Mouse (Mus musculus) adrenal gland, postnatal 10 days (tissue): ENCODE measurements around the gene Tff1. TPM values are rescaled to one million over a fixed set of nuclear protein-coding genes. Genes with fewer than 3 reads are reported as not detected.
A peak's percentile ranks its signal among the peaks of the same experiment; 100 is the strongest.

Source experiments
- DNase-seq: peaks from one replicate; pipeline ENCODE4 v3.0.0; 2021; ENCODE audit warnings: mixed read lengths
- long read RNA-seq, 2 experiments: library from polyadenylated mRNA; stranded (forward); transcript quantifications; one replicate each; pipeline ENCODE4 v2.0.0; 2021
- total RNA-seq, 2 experiments: library from RNA; stranded (reverse); gene quantifications; 2 replicates each; pipeline ENCODE4 v1.2.3; 2021

Tff1 gene
- not detected for total RNA-seq
- long read RNA-seq, experiment 1: 0 reads
- long read RNA-seq, experiment 2: 0 reads

DNA sequence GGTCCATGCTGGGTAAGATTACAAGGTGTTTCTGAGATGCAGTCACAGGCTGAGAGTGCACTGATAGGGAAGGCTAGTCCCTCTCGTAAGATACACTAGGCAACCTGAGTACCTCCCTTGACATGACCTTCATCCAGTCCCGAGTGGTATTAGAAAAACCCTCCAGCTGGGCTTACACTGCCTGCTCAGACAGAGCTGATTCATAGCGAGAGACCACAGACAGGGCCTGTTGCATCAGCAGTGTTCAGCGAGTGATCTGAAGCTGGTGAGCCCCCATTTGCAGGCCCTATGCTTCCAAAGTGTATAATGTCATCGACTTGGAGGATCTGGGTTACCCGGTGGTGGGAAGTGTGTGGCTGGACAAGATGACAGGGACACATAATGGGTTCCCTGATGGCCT lies at the start of gene Tff1:
TSS of gene Tff1 (minus strand) at position 151 of the 400 bp plus-strand sequence.
- DNase-seq: no peak

DNA sequence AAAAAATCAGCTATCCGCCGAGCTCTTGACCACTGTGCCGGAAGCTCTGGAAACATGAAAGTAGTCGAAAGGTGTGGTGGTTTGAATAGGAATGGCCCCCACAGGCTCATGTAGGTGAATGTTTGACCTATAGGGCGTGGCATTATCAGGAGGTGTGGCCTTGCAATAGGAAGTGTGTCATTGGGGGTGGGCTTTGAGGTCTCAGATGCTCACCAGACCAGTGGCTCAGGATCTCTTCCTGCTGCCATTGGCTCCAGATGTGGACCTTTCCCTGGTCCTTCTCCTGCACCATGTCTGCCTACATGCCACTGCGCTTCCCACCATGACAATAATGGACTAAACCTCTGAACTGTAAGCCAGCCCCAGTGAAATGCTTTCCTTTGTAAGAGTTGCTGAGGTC lies 46.8 kb upstream of the Tff1 start:
- no peak for DNase-seq

DNA sequence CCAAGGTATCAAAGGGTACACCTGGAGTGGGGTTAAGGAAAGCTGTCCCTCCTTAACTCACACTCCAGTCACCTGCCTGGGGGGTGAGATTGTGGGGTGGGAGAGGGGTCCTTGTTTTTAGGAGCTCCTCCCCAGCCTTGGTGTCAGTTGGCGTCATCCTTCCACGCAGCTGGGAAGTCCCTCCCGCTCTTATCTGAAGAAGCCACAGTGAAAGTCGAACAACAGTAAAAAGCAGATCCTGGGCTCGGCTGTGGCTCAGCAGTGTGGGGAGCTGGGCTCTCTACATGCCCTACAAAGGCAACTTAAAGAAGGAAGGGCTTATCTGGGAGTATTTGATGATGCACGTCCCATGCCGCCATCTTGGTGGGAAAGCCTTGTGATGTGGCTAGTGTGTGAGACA lies 45.2 kb upstream of the Tff1 start:
- no peak for DNase-seq

GRCm38 (mm10) chr17:31209376-31209930 lies 44.4 kb upstream of the Tff1 start:
- DNase-seq: no peak

- no peak for DNase-seq
These were observed 43.6 kb upstream of the Tff1 start for GRCm38 (mm10) chr17:31208654-31209053.

DNA sequence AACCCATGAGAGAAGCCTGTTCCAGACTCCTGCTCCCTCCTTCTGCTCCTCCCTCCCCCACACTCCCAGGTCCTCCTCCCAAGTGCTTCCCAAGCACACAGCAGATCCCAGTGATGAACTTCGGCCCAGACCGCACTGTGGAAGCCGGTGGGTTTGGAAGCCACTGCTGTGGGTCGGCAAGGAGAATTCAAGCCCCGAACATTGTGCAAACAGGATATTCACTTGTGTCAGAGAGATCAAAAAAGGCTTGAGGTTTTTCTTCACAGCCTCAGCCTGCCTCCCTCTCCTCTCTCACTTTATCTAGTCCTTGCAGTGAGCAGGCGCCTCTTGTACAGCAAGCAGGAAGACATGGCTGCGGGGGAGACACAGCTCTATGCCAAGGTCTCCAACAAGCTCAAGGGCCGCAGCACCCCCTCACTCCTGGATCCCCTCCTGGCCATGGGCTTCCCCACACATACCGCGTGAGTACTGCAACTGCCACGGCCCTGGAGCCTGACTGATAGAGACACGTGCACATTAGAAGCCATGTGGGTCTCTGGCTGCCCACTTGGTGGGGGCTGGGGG lies 42.8 kb upstream of the Tff1 start, which contains the start of gene Ubash3a:
TSS of gene Ubash3a (plus strand) at position 103 of the 564 bp plus-strand sequence.
- no peak for DNase-seq

DNA sequence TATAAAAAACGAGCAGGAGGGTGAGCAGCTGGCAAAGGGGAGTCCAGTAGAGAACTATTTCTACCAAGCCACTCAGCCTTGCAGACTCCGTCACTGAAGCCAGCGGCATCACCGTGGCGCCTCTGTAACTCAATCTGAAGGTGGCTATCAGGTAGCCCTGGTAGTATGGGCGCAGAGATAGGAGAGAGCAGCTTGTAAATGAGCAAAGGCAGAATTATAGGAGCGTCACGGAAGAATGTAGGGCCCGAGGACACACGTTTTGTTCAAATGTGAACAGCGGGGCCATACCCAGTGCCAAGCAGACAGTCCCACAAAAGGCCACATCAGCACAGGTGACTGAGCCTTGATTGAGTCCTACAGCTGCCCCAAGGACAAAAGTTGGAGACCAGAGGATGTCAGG lies 33.8 kb upstream of the Tff1 start, which contains the start of gene Tmprss3:
TSS of gene Tmprss3 (minus strand) at position 101 of the 400 bp plus-strand sequence.
- DNase-seq: no peak

DNA sequence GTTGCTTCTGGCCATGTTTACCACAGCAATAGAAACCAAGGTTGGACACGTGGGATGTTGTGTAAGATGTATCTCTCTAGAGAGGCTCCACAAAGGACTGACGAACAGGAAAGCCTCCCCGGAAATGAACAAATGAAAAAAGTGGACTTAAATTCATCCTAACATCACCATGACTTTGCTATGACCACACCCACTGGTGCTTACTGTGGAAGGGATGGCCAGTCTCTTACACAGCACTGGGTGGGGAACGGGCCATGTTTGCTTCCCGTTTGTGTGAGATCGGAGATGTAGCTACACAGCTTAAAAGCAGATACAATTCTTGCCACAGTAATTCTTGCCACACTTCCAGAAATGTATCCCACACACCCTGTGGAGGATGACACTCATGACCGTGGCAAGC lies 31.2 kb upstream of the Tff1 start:
- DNase-seq: no peak

DNA sequence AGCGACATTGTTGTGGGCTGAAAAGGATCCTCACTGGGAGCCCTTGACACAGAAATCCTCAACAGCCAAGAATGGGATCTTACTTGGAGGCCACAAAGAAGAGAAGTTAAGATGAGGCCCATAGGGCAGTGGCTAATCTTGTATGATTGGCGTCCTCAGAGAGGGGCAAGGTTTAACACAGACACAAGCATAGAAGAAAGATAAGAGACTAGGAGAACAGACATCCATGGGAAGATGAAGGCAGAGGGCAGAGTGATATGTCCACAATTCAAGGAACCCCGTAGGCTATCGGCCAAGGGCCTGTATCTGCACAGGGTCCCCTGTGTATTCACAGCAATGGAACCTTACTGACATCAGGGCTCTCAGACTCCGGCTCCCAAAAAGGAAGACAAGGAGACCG lies 30.1 kb upstream of the Tff1 start:
- no peak for DNase-seq

DNA sequence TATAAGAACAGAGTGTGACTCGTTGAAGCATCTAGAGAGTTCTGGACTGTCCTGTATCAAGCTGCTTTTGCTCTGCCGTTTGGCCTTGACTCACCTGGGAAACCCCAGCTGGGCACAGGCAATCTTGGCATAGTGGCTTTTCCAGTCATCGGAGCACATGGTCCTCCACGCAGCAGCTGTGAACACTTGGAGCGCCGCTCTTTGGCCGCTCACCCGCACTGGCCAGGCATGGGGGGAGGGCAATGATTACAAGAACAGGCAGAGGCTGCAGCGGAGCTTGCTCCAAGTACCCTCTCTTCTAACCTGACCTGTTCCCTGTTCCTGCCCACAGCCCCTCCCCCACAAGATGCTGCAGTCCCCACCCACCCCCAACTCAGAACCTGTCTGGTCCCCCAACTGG lies 28.3 kb upstream of the Tff1 start:
- no peak for DNase-seq

- no peak for DNase-seq
These were observed 27.6 kb upstream of the Tff1 start for GRCm38 (mm10) chr17:31192663-31193062.

- DNase-seq: no peak
These were observed 26.7 kb upstream of the Tff1 start for GRCm38 (mm10) chr17:31191825-31192224.

- peak; percentile 79 for DNase-seq
These were observed 22.3 kb upstream of the Tff1 start for GRCm38 (mm10) chr17:31187370-31187769.

DNA sequence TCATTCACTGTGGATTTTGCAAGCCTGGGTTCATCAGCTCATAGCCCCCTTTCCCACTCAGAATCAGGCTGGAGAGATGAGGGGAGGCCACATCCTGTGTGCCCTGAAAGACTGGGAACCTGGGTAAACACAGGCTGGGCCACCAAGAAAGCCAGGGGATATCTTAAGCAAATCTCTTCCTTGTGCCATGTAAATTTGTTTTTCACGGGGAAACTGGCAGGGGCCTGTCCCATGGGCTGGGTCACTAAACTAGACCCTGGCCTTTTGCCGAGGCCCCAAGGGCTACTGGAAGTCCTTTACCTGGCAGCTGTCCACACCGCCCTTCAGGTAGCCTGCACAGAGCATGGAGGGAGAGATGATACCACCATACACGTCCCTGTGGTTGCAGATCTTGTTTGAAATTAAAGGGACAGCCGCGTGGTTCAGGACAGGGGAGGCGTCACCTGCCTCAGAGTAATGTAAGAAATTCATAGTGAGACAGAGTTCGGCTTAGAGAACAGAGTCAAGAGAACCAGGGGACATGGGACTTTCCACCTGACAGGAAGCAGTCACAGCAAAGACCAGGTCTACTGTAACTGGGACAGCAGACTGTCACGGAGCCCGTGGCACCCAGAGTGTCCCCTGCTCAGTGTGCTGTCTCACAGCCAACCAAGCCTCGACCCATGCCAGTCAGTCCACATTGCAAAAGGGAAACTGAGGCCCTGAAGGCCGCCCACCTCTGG lies 19.4 kb upstream of the Tff1 start:
- no peak for DNase-seq

DNA sequence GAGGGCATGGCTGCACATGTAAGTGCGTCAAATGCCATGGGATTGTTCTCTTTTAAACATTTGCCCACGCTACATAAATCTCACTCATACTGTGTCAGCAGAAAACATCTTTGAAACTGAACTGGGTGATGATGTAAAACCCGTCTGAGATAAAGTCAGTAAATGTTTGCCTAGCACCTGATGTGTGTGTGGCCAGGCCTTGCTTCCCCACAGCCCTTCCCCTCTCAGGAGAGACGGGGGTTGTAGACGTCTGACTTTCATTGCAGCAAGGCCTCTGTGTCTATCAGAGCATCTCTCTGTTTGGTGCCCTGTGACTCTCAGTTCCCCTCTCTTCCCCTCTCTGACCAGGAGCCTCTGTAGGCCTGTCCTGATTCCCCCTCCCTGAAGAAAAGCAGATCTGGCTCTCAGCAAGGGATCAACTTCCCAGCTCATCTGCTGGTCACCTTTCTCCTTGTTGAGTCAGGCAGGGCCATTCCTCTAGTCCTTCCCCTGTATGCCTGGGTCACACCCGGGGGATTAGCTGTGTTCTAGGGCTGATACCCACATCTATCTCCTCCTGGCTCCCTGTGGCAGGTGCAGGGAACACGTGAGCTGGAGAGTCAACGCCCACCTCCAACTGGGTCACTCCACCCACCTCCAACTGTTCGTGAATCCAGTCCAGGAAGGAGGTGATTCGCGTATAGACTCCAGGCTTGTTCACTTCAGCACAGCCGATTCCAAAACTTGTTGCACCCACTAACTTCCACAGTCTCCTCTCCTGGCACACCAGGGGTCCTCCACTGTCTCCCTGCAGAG lies 18.3 kb upstream of the Tff1 start:
- no peak for DNase-seq

DNA sequence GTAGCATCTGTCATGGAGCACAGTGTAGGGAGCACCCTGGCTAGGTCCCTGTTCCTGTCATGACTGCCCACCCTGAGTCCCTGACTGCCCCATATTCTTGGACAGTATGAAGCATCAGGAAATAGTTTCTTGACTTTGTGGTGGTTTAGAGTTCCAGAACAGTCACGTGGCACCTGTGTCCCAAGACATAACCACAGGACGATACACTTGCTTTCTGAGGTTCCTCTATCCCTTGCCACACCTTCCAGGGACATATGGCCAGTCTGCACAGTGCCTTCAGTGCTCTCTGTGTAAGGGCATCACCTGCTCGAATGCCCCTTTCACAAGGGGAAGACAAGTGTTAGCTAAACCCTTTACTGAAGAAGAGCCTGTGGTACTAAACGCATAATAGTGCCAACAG lies 16.4 kb upstream of the Tff1 start:
- DNase-seq: no peak

DNA sequence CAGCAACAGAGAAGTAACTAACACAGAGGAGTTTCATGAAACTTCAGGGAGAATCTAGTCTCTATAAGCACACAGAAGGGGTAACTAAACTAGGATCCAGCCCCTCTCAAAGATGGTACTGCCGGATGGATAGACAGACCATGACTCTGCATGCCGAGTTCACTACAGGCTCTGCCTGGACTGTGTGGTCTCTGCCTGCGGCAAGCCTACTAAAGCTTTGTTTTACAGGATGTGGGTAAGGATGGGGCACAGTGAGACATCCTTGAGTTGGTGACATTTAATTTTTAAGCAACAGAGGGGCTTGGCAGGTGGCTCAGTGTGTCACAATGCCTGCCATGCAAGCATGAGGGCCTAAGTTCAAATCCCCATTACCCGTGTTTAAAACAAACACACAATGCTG lies 11.2 kb upstream of the Tff1 start:
- DNase-seq: no peak

DNA sequence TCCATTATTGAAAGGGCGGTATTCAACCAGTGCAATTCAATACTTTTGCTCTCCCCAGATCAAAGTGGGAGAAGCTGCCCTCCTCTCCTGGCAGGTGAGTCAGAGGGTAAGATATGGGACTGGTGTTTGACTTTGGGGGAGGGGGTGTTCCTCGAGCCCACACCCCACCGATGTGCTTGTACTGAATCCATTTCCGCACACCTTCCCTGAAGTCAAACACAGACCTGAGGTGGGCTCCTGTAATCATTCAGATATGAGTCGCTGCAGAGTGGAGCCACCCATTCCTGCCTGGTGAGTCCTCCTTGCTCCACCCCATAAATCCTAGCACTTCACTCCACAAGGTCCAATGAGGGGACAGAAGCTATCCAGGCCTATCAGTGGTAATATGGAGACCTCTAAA lies 4.7 kb upstream of the Tff1 start:
- no peak for DNase-seq

DNA sequence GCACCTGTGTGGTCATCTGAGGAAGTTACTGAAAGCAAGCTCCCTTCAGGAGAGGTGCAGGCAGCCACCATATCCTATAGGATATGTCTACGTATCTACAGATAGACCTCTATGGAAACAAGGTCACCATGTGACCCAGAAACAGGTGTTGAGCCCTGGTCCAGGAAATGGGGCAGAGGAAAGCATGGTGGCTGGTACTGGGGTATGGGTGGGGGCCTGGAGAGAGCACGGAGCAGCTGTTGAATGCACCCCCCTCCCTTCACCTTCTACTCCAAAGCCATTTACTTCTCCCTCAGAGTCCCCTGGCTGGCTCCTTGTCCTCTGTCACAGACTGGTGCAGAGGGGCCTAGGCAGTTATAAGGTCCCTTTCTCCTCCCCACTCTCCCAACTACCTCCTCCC lies 1.3 kb downstream of the Tff1 start:
- DNase-seq: no peak

DNA sequence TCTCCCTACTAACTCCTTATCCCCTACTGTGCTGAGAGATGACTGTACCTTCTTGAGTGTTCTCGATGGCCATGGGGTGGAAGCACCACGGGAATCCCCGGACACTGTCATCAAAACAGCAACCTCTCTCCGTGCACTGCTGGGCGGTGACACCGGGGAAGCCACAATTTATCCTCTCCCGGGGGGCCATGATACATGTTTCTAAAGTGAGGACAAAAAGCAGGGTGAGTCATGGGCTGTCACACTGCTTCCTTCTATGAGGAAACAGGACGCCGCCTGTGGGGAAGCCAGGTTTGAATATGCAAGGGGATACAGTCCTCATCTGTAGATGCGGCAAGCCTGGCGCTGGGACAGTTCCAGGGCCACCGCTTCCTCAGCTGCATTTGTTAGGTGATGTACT lies 2.5 kb downstream of the Tff1 start:
- no peak for DNase-seq

DNA sequence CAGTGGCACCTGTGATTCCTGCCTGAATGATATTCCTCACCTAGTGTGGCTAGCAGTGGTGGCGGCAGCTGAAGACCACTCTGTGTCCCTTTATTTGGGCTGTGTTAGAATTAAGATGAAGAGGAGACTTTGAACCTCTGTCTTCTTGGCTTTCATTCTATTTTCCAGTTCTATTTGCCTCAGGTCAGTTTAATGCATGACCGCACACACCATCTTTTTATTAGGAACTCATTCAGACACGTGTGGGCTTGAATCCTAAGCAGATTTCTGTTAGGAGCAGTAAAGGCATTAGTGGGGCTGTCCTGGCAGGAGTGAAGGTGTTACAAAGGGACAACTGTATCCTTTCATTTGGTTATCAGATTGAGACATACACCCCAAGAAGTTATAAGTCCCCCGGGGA lies 4.8 kb downstream of the Tff1 start:
- no peak for DNase-seq

DNA sequence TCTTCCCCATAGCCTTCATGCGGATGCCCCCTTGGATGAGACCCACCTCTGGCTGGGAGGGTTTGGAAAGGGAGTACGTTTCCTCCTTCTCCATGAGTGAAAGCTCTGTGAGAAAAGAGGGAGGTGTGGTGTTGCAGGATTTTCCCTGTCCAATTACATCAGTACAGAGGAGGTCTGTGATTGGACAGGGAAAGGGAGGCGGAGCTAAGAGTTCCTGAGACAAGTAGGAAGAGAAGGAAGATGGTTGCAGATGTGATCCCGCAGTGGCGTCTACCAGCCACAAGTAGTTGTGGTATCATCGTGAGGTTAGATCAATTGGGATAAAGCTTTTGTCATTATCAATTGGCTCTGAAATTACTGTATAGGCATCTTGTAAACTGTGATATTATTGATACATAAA lies 7.2 kb downstream of the Tff1 start:
- DNase-seq: no peak

DNA sequence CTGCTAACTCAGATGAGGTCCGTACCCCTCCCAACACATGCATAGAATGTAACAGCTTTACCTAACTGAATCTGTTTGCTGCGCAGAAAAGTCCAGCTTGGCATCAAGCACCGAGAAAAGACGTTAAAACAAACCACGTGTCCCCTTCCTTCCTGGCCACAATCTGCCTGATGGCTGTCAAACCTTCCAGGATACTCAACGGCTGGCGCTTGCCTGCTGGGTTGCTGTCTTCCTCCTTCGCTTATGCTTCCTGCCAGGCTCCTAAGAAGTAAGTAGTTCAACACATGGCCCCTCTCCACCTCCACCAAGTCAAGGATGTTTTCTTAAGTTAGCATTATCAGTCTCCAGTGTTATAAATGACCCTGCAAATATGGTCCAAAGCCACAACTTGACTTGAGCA lies 11.3 kb downstream of the Tff1 start:
- no peak for DNase-seq
